15 mouse cellular contexts compared by ENCODE assay signal in the genomic region with DNA sequence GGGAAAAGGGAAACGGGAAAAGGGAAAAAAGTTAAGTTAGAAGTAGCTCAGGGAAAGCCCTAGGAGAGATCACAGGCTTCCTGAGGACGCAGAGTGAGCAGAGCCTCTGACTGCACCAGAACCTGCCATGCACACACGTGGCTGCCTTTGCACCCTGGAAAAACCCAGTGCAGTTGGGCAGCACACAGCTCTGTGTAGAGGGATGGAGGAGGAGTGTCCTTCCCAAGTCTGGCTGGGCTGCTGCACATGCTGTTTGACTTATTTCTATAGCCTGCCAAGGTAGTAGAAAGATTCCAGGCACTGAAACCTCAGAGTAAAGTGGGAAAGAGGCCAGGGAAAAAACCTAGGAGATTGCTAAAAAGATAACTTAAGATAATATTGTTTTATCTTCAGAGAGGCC. TPM values are rescaled to one million over a fixed set of nuclear protein-coding genes. Genes with fewer than 3 reads are reported as not detected.
DNase-seq lines count a peak whose midpoint lies in the region; ATAC-seq and TF ChIP-seq lines count a peak whose summit lies in the region.
"Had no signal": no experiment of that assay in that cellular context is flagged by ENCODE, and none has a peak within 500 bp of the region (broad histone marks: within the 10 kb centered on the region; RNA-seq: fewer than 3 reads in every experiment).

No protein-coding gene starts in this region.

- no peaks in the 10 kb centered on the region for H3K9me3 ChIP-seq in intestine, embryonic 16.5 days (ENCODE audit: control insufficient read depth, low read length)
- H3K9me3 ChIP-seq in forebrain, embryonic 13.5 days (replicated peaks) = no peaks in the 10 kb centered on the region
- H3K9me3 ChIP-seq: hindbrain, embryonic 10.5 days; midbrain, embryonic 12.5 days had no signal

- no peak for TF ChIP-seq CTCF in layer of hippocampus, adult 2 months (conservative IDR thresholded peaks at IDR 0.05)

- no peak overlapping the region for H3K4me2 ChIP-seq in intestine, embryonic 16.5 days (ENCODE audit: low read depth, low read length)
- H3K4me2 ChIP-seq in forebrain, embryonic 13.5 days = no peak overlapping the region
- H3K4me2 ChIP-seq: midbrain, embryonic 12.5 days had no signal

- 0 out of 2 replicates have a peak, but pooled peaks have one; percentile 42 for ATAC-seq in intestine, embryonic 16.5 days
- ATAC-seq in forebrain, embryonic 13.5 days = no peak

- 0 out of 2 replicates have a peak, but pooled peaks cover 8% of the 10 kb centered on the region for H3K4me1 ChIP-seq in intestine, embryonic 16.5 days (ENCODE audit: control insufficient read depth, insufficient read depth, low read length)
- peaks cover 9% of the 10 kb centered on the region; the same call in 1 of the 2 replicates for H3K4me1 ChIP-seq in forebrain, embryonic 13.5 days
- H3K4me1 ChIP-seq: hindbrain, embryonic 10.5 days; midbrain, embryonic 12.5 days had no signal

- H3K4me3 ChIP-seq in layer of hippocampus, adult 2 months = no peak overlapping the region
- H3K4me3 ChIP-seq in intestine, embryonic 16.5 days (ENCODE audit: low read length) = no peak overlapping the region
- no peak overlapping the region for H3K4me3 ChIP-seq in forebrain, embryonic 13.5 days
- H3K4me3 ChIP-seq: hindbrain, embryonic 10.5 days; midbrain, embryonic 12.5 days; myocyte had no signal

- no peak overlapping the region for H3K9ac ChIP-seq in intestine, embryonic 16.5 days (ENCODE audit: low read depth, low read length)
- no peak overlapping the region for H3K9ac ChIP-seq in forebrain, embryonic 13.5 days
- H3K9ac ChIP-seq: liver, embryonic 14.5 days; midbrain, embryonic 12.5 days had no signal

- peak overlapping the region; percentile 61 for H3K27ac ChIP-seq in layer of hippocampus, adult 2 months
- H3K27ac ChIP-seq in intestine, embryonic 16.5 days (ENCODE audit: low read length) = no peak overlapping the region
- no peak overlapping the region for H3K27ac ChIP-seq in forebrain, embryonic 13.5 days
- H3K27ac ChIP-seq: hindbrain, embryonic 10.5 days; liver, embryonic 14.5 days; midbrain, embryonic 12.5 days had no signal

- H3K36me3 ChIP-seq in intestine, embryonic 16.5 days (ENCODE audit: control insufficient read depth, insufficient read depth, low read length) = no peaks in the 10 kb centered on the region; the same call in 1 of the 2 replicates
- H3K36me3 ChIP-seq in forebrain, embryonic 13.5 days (ENCODE audit: poor library complexity, severe bottlenecking) = peaks cover 30% of the 10 kb centered on the region

- 57% methylated on average over 3 of the region's 3 CpGs for WGBS in intestine, embryonic 16.5 days
- 73% methylated on average over 3 of the region's 3 CpGs for WGBS in forebrain, embryonic 13.5 days

- peak; percentile 30 for DNase-seq in gastrocnemius, postnatal 14 days
- DNase-seq in gastrocnemius, postnatal 4 days (ENCODE audit: low spot score in 2 of 2) = no peak
- no peak for DNase-seq in layer of hippocampus, adult 2 months (ENCODE audit: low spot score in 2 of 2)
- no peak for DNase-seq in layer of hippocampus, adult 8-10 months (ENCODE audit: low spot score in 2 of 2)
- DNase-seq in adrenal gland, postnatal 10 days = peak; percentile 61
- no peak for DNase-seq in thymus, postnatal 0 days (ENCODE audit: low spot score)
- DNase-seq: B cell, adult 2 months; kidney, adult 18-20 months; thymus, adult 2 months had no signal

- H3K27me3 ChIP-seq in intestine, embryonic 16.5 days (replicated peaks; ENCODE audit: control insufficient read depth, insufficient read depth, low read length) = no peaks in the 10 kb centered on the region
- no peaks in the 10 kb centered on the region for H3K27me3 ChIP-seq in forebrain, embryonic 13.5 days
- H3K27me3 ChIP-seq: midbrain, embryonic 12.5 days had no signal

- intact Hi-C loops in gastrocnemius, postnatal 14 days (cut with DNase I; ENCODE audit: low total_unique reads) = loop anchor here (10.0 kb wide), 1 partner anchor 47 kb away; a partner anchor contains a TSS

RNA-seq across cellular contexts. Expression of a gene that starts 35.2 kb away (rescaled TPM):
- 100 to 1,000 TPM; 117 to 122 TPM for total RNA-seq in gastrocnemius, postnatal 14 days (2021)
- 100 to 1,000 TPM; 147 to 167 TPM for total RNA-seq in gastrocnemius, postnatal 4 days (2021)
- 100 to 1,000 TPM; 163 to 170 TPM for total RNA-seq in layer of hippocampus, adult 2 months (2021)
- total RNA-seq in layer of hippocampus, adult 8-10 months (2022) = 100 to 1,000 TPM; 138 to 178 (median 156) TPM
- 100 to 1,000 TPM; 232 to 259 TPM for total RNA-seq in adrenal gland, postnatal 10 days (2021)
- polyA plus RNA-seq in intestine, embryonic 16.5 days (2015; fragmentation: Nextera tagmentation; extraction: Ambion mirVana) = 264 and 267 TPM in 2 replicates
- 282 and 301 TPM in 2 replicates for polyA plus RNA-seq in forebrain, embryonic 13.5 days (2015; fragmentation: Nextera tagmentation; extraction: Ambion mirVana)
- 467 and 471 TPM in 2 replicates for polyA plus RNA-seq in thymus, postnatal 0 days (2015; fragmentation: Nextera tagmentation; extraction: Ambion mirVana)

RNA-seq across cellular contexts. Expression of a gene that starts 49.6 kb away (rescaled TPM):
- 10 to 100 TPM; 21.3 to 31.1 TPM for total RNA-seq in gastrocnemius, postnatal 14 days (2021)
- total RNA-seq in gastrocnemius, postnatal 4 days (2021) = 10 to 100 TPM; 23.7 to 36.8 TPM
- total RNA-seq in layer of hippocampus, adult 2 months (2021) = 10 to 100 TPM; 47.5 to 52.1 TPM
- 10 to 100 TPM; 41.4 to 54.5 (median 46.0) TPM for total RNA-seq in layer of hippocampus, adult 8-10 months (2022)
- 10 to 100 TPM; 76.1 to 81.3 TPM for total RNA-seq in adrenal gland, postnatal 10 days (2021)
- 7.6 and 8.6 TPM in 2 replicates for polyA plus RNA-seq in intestine, embryonic 16.5 days (2015; fragmentation: Nextera tagmentation; extraction: Ambion mirVana)
- 25.7 and 28.4 TPM in 2 replicates for polyA plus RNA-seq in forebrain, embryonic 13.5 days (2015; fragmentation: Nextera tagmentation; extraction: Ambion mirVana)
- 15.3 and 17.4 TPM in 2 replicates for polyA plus RNA-seq in thymus, postnatal 0 days (2015; fragmentation: Nextera tagmentation; extraction: Ambion mirVana)

Comparison
In these comparisons a context has a peak if more than half of its experiments do, and no peak if none do; other contexts are left out.
1. DNase-seq: peak in gastrocnemius, postnatal 14 days (single experiment) and adrenal gland, postnatal 10 days (single experiment); none in gastrocnemius, postnatal 4 days (0 of 2), layer of hippocampus, adult 2 months (0 of 2), layer of hippocampus, adult 8-10 months (0 of 2) and thymus, postnatal 0 days (single experiment).